Mouse (Mus musculus): ENCODE data around the gene Kalrn. TPM values are rescaled to one million over a fixed set of nuclear protein-coding genes. Genes with fewer than 3 reads are reported as not detected.
"Not testable (repeated sequence)": the region's sequence is repeated elsewhere in the genome, so short reads cannot be mapped to it uniquely, and the experiment has no call there.

Kalrn gene
- polyA plus RNA-seq, 1 experiment from 2014 or later, result 11.3 TPM

DNA sequence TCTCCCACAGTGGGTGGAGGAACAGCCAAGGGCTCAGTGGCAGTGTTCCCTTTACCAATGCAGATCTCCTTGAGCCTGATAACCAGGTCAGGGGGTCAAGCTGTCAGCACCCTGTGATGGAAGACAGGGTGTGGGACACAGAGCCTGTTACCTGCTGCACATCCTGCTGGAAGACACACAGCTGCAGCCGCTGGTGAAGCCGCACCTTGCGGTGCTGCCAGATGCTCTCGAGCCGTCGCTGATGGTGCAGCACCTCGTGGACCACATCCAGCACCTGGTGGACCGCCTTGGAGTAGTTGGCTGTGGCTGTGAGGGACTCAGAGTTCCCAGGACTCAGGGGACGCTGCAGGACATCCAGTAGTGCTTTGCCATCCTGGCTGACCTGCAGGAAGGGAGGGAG lies 265.9 kb downstream of the Kalrn start:
- no peak overlapping the region for H3K27ac ChIP-seq (replicated peaks)
- no peaks in the 10 kb centered on the region for H3K9me3 ChIP-seq (replicated peaks)
- H3K36me3 ChIP-seq, result peaks cover 50% of the 10 kb centered on the region
- WGBS, result 88% methylated on average over 9 of the region's 9 CpGs
- no peaks in the 10 kb centered on the region for H3K4me1 ChIP-seq
- no peak overlapping the region for H3K4me3 ChIP-seq
- no peak for DNase-seq (ENCODE audit: low spot score)
- no peaks in the 10 kb centered on the region for H3K27me3 ChIP-seq (ENCODE audit: low read depth, poor library complexity, severe bottlenecking)

DNA sequence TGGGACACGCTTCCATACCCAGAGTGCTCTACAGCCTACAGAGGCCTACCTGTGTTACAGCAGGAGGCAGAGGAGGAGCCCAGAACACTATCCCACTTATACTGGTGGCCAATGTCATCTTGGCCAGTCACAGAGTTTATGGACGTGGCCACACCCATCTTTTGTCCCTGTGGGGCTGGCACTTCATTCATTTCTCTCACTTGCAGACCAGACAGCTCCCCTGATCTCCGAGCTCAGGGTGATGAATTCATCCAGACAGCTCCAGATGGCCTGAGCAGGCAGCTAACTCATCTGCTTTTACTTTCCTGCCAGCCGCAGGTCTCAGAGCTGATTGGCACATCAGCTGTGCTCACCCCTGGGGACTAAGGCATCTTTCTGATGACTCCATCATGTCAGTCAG lies 267.7 kb downstream of the Kalrn start:
- Histone ChIP-seq H3K27me3 (ENCODE audit: low read depth, poor library complexity, severe bottlenecking) (no peaks in the 10 kb centered on the region), H3K4me1 (no peaks in the 10 kb centered on the region), H3K27ac (replicated peaks) (no peak overlapping the region), H3K4me3 (no peak overlapping the region), H3K9me3 (replicated peaks) (no peaks in the 10 kb centered on the region), H3K36me3 (peaks cover 46% of the 10 kb centered on the region)
- 84% methylated on average over 4 of the region's 4 CpGs for WGBS
- no peak for DNase-seq (ENCODE audit: low spot score)

GRCm38 (mm10) chr16:34303818-34304217 lies 269.5 kb downstream of the Kalrn start:
- not testable (repeated sequence) for H3K4me1 ChIP-seq; H3K9me3 ChIP-seq (replicated peaks); H3K4me3 ChIP-seq; DNase-seq (ENCODE audit: low spot score); H3K27ac ChIP-seq (replicated peaks); H3K27me3 ChIP-seq (ENCODE audit: low read depth, poor library complexity, severe bottlenecking)
- 83% methylated on average over 4 of the region's 4 CpGs for WGBS
- peaks cover 34% of the 10 kb centered on the region for H3K36me3 ChIP-seq

GRCm38 (mm10) chr16:34302503-34302902 lies 270.8 kb downstream of the Kalrn start:
- 88% methylated on average over 1 of the region's 1 CpGs for WGBS
- no peak overlapping the region for H3K27ac ChIP-seq (replicated peaks)
- no peaks in the 10 kb centered on the region for H3K27me3 ChIP-seq (ENCODE audit: low read depth, poor library complexity, severe bottlenecking)
- no peak overlapping the region for H3K4me3 ChIP-seq
- peaks cover 10% of the 10 kb centered on the region for H3K4me1 ChIP-seq
- DNase-seq (ENCODE audit: low spot score), result no peak
- no peaks in the 10 kb centered on the region for H3K9me3 ChIP-seq (replicated peaks)
- peaks cover 24% of the 10 kb centered on the region for H3K36me3 ChIP-seq

DNA sequence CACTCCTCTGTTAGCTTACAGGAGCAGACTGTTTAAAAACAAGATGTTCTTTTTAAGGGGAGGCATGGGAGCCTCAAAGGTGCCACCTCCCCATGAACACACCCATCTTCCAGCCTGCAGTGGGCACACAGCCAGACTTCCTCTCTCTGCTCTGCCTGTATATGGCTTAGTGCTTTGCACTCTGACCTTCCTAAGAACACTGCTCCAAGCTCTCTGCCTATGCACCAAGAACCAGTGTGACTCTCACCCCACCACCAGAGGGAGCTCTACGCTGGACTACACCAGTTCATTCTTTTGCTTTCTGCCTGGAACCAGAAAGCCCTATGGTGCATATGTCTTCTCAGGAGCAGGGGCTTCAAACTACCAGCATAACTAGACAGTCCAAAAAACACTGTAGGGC lies 271.3 kb downstream of the Kalrn start:
- H3K4me3 ChIP-seq, result no peak overlapping the region
- WGBS, result 76% methylated on average over 1 of the region's 1 CpGs
- H3K4me1 ChIP-seq, result peaks cover 10% of the 10 kb centered on the region
- H3K27me3 ChIP-seq (ENCODE audit: low read depth, poor library complexity, severe bottlenecking), result no peaks in the 10 kb centered on the region
- no peak overlapping the region for H3K27ac ChIP-seq (replicated peaks)
- no peaks in the 10 kb centered on the region for H3K9me3 ChIP-seq (replicated peaks)
- H3K36me3 ChIP-seq, result peaks cover 19% of the 10 kb centered on the region
- DNase-seq (ENCODE audit: low spot score), result no peak

- no peak overlapping the region for H3K4me3 ChIP-seq
- no peaks in the 10 kb centered on the region for H3K36me3 ChIP-seq
- 86% methylated on average over 2 of the region's 2 CpGs for WGBS
- no peaks in the 10 kb centered on the region for H3K27me3 ChIP-seq (ENCODE audit: low read depth, poor library complexity, severe bottlenecking)
- no peak overlapping the region for H3K27ac ChIP-seq (replicated peaks)
- no peak for DNase-seq (ENCODE audit: low spot score)
- H3K9me3 ChIP-seq (replicated peaks), result no peaks in the 10 kb centered on the region
- H3K4me1 ChIP-seq, result peaks cover 10% of the 10 kb centered on the region
Measured at GRCm38 (mm10) chr16:34299226-34299625, 274.1 kb downstream of the Kalrn start.

DNA sequence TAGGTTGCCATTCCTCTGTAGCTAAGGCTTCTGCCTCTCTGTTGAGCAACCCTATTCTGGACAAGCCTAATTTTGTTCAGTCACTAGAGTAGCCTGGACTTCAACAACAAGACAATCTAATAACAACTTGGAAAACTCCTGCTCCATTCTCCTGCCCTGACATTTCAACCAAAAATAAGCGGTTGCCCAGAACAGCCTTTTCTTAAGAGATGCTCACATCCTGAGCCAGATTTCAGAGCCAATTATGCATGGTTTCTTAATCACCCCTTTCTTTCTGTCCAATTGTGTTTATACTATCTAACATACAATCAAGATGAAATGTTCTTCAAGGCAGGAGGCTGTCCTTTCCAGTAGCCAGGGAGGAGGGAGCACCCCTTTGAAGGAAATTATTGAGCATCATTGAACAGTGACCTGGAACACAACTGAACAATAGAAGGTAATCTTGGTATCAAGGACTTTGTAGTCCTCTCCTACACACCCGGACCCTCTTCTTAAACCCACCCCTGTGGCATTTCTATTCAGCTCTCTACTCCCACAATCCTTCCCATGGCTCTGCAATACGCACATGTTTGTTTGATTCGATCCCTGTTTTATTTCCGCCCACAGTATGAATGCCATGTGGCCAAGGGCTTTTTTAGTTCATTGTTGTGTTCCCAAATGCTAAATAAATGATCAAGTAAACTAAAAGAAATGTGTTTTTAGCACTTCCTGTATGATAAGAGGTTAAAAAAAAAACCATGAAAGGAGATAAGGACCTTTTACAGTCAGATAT lies 275.2 kb downstream of the Kalrn start:
- Histone ChIP-seq H3K9me3 (replicated peaks) (no peaks in the 10 kb centered on the region), H3K36me3 (peaks cover 7% of the 10 kb centered on the region), H3K4me1 (peaks cover 10% of the 10 kb centered on the region), H3K4me3 (no peak overlapping the region), H3K27ac (replicated peaks) (no peak overlapping the region), H3K27me3 (ENCODE audit: low read depth, poor library complexity, severe bottlenecking) (no peaks in the 10 kb centered on the region)
- WGBS, result 69% methylated on average over 5 of the region's 5 CpGs
- no peak for DNase-seq (ENCODE audit: low spot score)

GRCm38 (mm10) chr16:34294568-34294967 lies 278.8 kb downstream of the Kalrn start:
- Histone ChIP-seq H3K27ac (replicated peaks) (no peak overlapping the region), H3K4me1 (peaks cover 12% of the 10 kb centered on the region), H3K36me3 (peaks cover 23% of the 10 kb centered on the region), H3K27me3 (ENCODE audit: low read depth, poor library complexity, severe bottlenecking) (no peaks in the 10 kb centered on the region), H3K4me3 (no peak overlapping the region), H3K9me3 (replicated peaks) (no peaks in the 10 kb centered on the region)
- DNase-seq (ENCODE audit: low spot score), result no peak
- 81% methylated on average over 6 of the region's 6 CpGs for WGBS

DNA sequence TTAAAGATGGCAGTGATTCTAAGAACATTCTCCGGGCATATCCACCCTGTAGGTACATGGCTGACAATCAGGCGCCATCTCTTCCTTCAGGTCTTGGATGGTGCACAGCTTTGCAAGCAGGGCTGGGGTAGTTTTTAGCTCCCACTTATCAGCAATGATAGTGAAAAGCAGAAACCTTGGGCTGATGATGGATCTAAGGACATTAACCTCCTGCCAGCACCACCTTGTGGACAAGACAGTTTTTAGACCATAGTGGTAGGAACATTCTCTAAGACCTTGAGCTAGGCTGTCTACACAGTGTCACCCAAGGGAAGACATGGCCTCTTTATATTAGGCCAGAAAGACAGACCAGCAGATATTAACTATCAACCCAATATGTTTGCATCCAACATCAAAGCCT lies 279.7 kb downstream of the Kalrn start:
- H3K27me3 ChIP-seq (ENCODE audit: low read depth, poor library complexity, severe bottlenecking), result no peaks in the 10 kb centered on the region
- H3K4me3 ChIP-seq, result no peak overlapping the region
- WGBS, result 96% methylated on average over 2 of the region's 2 CpGs
- no peak for DNase-seq (ENCODE audit: low spot score)
- H3K4me1 ChIP-seq, result peaks cover 14% of the 10 kb centered on the region
- H3K9me3 ChIP-seq (replicated peaks), result no peaks in the 10 kb centered on the region
- no peak overlapping the region for H3K27ac ChIP-seq (replicated peaks)
- peaks cover 23% of the 10 kb centered on the region for H3K36me3 ChIP-seq

DNA sequence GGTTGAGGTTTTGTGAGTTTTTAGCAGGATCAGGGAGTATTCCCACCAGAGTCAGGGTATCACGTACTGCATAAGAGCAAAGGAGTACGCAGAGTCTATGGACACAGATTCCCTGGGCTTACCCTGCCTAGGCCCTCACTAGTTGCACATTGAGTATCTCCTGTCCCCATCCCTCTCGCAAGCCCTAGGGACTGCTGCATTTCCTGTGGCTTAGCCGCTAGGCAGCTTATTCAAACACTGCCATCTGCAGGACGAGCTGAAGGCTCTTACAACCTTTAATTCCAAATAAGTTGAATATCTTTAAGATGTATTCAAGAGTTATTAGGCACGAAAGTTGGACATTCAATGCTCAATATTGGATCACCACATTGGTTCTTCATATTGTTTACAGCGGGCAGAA lies 283.7 kb downstream of the Kalrn start:
- 46% methylated on average over 7 of the region's 7 CpGs for WGBS
- peak; percentile 16 for DNase-seq (ENCODE audit: low spot score)

GRCm38 (mm10) chr16:34282026-34282425 lies 291.3 kb downstream of the Kalrn start:
- no peak overlapping the region for H3K4me3 ChIP-seq
- H3K27me3 ChIP-seq (ENCODE audit: low read depth, poor library complexity, severe bottlenecking), result no peaks in the 10 kb centered on the region
- H3K9me3 ChIP-seq (replicated peaks), result no peaks in the 10 kb centered on the region
- H3K4me1 ChIP-seq, result 0 out of 2 replicates have a peak, but pooled peaks cover 4% of the 10 kb centered on the region
- WGBS, result 93% methylated on average over 8 of the region's 8 CpGs
- H3K27ac ChIP-seq (replicated peaks), result no peak overlapping the region
- no peaks in the 10 kb centered on the region for H3K36me3 ChIP-seq
- DNase-seq (ENCODE audit: low spot score), result no peak

More for the DNA sequence above, 283.7 kb downstream of the Kalrn start:
- Histone ChIP-seq H3K4me1 (peaks cover 6% of the 10 kb centered on the region; the same call in 1 of the 2 replicates), H3K27me3 (ENCODE audit: low read depth, poor library complexity, severe bottlenecking) (no peaks in the 10 kb centered on the region), H3K9me3 (replicated peaks) (no peaks in the 10 kb centered on the region), H3K4me3 (no peak overlapping the region), H3K27ac (replicated peaks) (no peak overlapping the region), H3K36me3 (peaks cover 23% of the 10 kb centered on the region)

DNA sequence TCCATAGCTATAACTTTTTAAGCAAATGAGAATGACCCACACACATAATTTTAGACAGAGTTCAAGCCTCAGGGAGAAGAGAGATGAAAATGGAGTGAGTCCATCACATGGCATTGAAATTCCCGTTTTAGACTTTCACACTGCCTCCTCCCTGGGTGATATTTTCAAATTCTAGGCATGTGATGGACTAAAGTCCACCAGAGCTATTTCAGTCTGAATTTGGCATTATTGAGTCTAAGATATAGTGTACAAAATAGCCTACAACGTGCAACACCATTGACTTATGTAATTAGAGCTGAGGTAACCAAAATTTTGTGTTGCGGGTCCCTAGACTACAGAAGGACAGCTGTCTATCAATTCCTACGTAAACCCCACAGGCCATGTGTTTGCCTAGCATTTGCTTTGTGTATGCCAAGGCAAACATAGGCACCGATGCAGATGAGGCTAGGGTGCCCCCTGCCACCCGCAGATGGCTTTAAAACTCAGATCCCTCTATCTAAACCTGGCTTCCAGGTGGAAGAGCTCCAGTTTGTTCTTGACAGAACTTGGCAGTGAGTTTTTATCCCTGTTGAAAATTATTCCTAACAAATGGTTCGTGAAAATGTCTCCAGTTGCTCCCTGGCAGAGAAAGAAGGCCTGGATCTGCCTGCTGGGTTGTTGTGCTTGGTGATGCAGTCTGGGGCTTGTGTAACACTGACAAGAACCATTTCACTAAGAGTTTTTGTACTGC lies 293.5 kb downstream of the Kalrn start:
- H3K4me3 ChIP-seq, result no peak overlapping the region
- WGBS, result 90% methylated on average over 7 of the region's 7 CpGs
- H3K9me3 ChIP-seq (replicated peaks), result no peaks in the 10 kb centered on the region
- H3K36me3 ChIP-seq, result no peaks in the 10 kb centered on the region
- no peaks in the 10 kb centered on the region for H3K27me3 ChIP-seq (ENCODE audit: low read depth, poor library complexity, severe bottlenecking)
- no peak overlapping the region for H3K27ac ChIP-seq (replicated peaks)
- no peak for DNase-seq (ENCODE audit: low spot score)
- H3K4me1 ChIP-seq, result 0 out of 2 replicates have a peak, but pooled peaks cover 4% of the 10 kb centered on the region

DNA sequence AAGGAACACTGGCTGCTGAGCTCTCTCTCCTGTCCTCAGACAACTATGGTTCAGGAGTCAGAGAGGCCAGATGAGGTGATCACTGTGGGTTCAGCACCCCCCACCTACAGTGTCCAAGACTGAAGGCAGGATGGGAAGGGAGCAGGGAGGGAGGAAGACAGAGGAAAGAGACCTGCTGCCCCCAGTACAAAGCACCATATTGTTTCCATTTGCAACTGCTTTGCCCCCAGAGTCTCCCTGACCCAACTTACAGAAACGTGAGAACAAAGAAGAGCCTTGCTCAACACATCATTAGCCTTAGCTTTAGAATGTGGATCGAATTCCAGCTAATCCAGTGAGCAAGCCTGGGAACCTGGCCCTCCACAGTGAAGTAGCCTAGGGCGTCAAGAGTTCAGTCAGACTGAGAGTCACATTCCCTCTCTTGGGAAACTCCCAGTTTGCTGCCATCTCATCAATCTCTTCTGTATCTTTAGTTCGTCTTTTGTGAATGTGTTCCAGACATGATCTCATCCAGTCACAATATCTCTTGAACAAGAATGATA lies 295.0 kb downstream of the Kalrn start:
- no peaks in the 10 kb centered on the region for H3K9me3 ChIP-seq (replicated peaks)
- WGBS, result 68% methylated on average over 4 of the region's 4 CpGs
- H3K27ac ChIP-seq (replicated peaks), result no peak overlapping the region
- DNase-seq (ENCODE audit: low spot score), result no peak
- 0 out of 2 replicates have a peak, but pooled peaks cover 4% of the 10 kb centered on the region for H3K4me1 ChIP-seq
- no peak overlapping the region for H3K4me3 ChIP-seq
- no peaks in the 10 kb centered on the region for H3K36me3 ChIP-seq
- H3K27me3 ChIP-seq (ENCODE audit: low read depth, poor library complexity, severe bottlenecking), result no peaks in the 10 kb centered on the region

Data from midbrain, embryonic 10.5 days (tissue).